Mouse (Mus musculus): ENCODE measurements around the gene Olfr1358.

Gene Olfr1358

DNA sequence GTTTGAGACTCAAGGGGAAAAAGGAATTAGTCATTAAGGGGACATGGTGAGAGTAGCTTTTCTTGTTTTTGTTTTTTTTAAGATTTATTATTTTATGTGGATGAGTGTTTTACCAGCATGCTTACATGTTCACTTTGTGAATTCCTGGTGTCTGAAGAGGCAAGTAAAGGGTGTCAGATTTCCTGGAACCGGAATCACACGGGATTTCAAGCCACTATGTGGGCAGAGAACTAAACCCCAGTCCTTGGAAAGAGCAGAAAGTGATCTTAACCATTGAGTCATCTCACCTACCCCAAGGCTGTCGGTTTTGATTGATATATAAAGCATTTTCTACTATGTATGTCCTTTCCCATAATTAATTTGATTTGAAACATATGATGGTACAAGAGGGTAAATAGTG is 52.5 kb downstream of the Olfr1358 start:
- no peak for DNase-seq (ENCODE audit: low read depth, low spot score)
